Mouse (Mus musculus) megakaryocyte-erythroid progenitor cell, adult 5-6 weeks (primary cell): Measurements from ENCODE around the gene Tsfm. TPM values are rescaled to one million over a fixed set of nuclear protein-coding genes. Genes with fewer than 3 reads are reported as not detected.
"Not testable (repeated sequence)": the region's sequence is repeated elsewhere in the genome, so short reads cannot be mapped to it uniquely, and the experiment has no call there.

Source experiments
- ATAC-seq: replicated peaks from 2 replicates; pipeline ENCODE4 v1.8.0; 2016; ENCODE audit warnings: mild to moderate bottlenecking, inconsistent platforms; ENCODE audit not compliant: severe bottlenecking, poor library complexity, low FRiP score, low TSS enrichment
- total RNA-seq, 2 experiments: library from RNA; stranded (forward) in 1 of 2; stranded (reverse) in 1 of 2; fragments of 200-1000, 215-1000 nt in 1 of 2; fragments of >200 nt in 1 of 2; fragmentation: Nextera tagmentation in 1 of 2; gene quantifications; 2 replicates each; pipeline ENCODE4 v1.2.3; 2014 to 2017

Tsfm gene
- total RNA-seq, 2 experiments from 2014 or later, result 61.2 to 63.3 TPM

GRCm38 (mm10) chr10:127065981-127066380 is 35.3 kb upstream of the Tsfm start:
- ATAC-seq, result no peak

GRCm38 (mm10) chr10:127063913-127064870 is 33.6 kb upstream of the Tsfm start:
- no peak for ATAC-seq

GRCm38 (mm10) chr10:127063239-127063872 is 32.7 kb upstream of the Tsfm start, which contains the start of gene Cdk4:
Gene Cdk4 (plus strand): TSS chr10:127063534.
- ATAC-seq, result peak; percentile 82

- ATAC-seq, result no peak
These were observed 31.9 kb upstream of the Tsfm start for GRCm38 (mm10) chr10:127062503-127062902.

GRCm38 (mm10) chr10:127062101-127062500 is 31.5 kb upstream of the Tsfm start:
- ATAC-seq, result not testable (repeated sequence)

GRCm38 (mm10) chr10:127061513-127061912 is 30.9 kb upstream of the Tsfm start:
- no peak for ATAC-seq

GRCm38 (mm10) chr10:127061085-127061484 is 30.4 kb upstream of the Tsfm start:
- no peak for ATAC-seq

- no peak for ATAC-seq
These were observed 29.6 kb upstream of the Tsfm start, which contains the start of gene March9 for GRCm38 (mm10) chr10:127059968-127060916. Gene March9 (minus strand): TSS chr10:127060184.

GRCm38 (mm10) chr10:127059174-127059967 is 28.7 kb upstream of the Tsfm start:
- ATAC-seq, result no peak

- no peak for ATAC-seq
These were observed 28.1 kb upstream of the Tsfm start for GRCm38 (mm10) chr10:127058708-127059107.

GRCm38 (mm10) chr10:127058161-127058560 is 27.5 kb upstream of the Tsfm start:
- ATAC-seq, result peak; percentile 78

GRCm38 (mm10) chr10:127056490-127056889 is 25.9 kb upstream of the Tsfm start:
- no peak for ATAC-seq

- ATAC-seq, result no peak
These were observed 24.8 kb upstream of the Tsfm start for GRCm38 (mm10) chr10:127055406-127055805.

GRCm38 (mm10) chr10:127054646-127055045 is 24.0 kb upstream of the Tsfm start:
- ATAC-seq, result no peak

GRCm38 (mm10) chr10:127050119-127050474 is 19.5 kb upstream of the Tsfm start:
- ATAC-seq, result no peak

- peak; percentile 20; the same call in 1 of the 2 replicates for ATAC-seq
These were observed 18.9 kb upstream of the Tsfm start for GRCm38 (mm10) chr10:127049395-127050118.

GRCm38 (mm10) chr10:127048608-127049394 is 18.2 kb upstream of the Tsfm start:
- ATAC-seq, result peak; percentile 21; the same call in 1 of the 2 replicates
